Mouse (Mus musculus): Measurements from ENCODE around the gene Klhl29.
"Not testable (repeated sequence)": the region's sequence is repeated elsewhere in the genome, so short reads cannot be mapped to it uniquely, and the experiment has no call there.

Gene Klhl29

DNA sequence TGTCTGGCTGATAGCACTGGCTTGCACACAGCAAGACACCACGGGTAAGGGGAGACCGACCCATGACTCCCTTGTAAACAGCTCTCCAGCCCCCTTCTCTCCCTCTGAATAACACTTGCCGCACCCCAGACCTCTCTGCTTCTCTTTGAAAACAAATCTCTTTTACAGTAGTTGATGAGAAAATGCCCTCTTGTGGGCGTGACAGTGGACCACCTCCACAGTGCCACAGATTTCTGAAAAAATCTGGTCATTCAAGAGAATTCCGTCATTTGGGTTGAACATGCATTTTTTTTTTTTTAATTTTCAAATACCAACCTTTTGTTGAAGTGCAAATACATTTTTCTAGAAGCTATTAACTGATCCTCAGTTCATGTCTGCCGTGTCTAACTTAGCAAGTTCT lies 17.0 kb downstream of the Klhl29 start:
- in situ Hi-C loops (cut with MseI, MboI): no loop called here

DNA sequence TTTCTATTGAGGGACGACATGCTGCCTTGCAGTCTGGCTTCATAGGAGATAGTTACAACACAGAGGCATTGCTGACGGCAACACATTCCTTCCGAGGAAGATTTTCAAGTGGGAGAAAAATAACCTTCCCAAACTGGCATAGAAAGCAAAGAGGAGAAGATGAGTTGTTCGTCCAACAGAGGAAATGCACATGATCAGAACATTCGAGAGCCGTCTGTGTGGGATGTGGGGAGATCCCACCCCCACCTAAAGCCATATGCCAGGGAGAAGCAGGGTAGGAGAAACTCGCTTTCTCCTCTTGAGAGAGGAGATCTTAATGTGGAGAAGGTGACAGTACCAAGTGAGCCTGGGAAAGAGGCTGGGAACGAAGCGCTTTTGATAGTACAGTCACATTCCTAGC lies 22.1 kb downstream of the Klhl29 start:
- in situ Hi-C loops (cut with MseI, MboI): no loop called here

DNA sequence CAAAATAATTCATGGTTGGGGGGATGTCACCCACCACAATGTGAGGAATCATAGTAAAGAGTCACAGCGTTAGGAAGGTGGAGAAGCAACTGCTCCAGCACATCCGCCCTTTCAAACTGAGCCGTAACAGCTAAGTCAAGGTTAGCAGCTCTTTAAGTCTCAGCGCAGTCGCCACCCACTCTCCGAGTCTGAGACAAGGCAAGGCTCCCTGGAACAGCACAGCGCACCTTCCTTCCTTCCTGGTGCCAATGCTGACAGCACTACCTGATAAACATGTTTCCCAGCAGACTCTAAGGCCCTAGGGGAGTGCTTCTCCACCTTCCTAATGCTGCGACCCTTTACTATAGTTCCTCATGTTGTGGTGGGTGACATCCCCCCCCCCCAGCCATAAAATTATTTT lies 22.7 kb downstream of the Klhl29 start:
- in situ Hi-C loops (cut with MseI, MboI): no loop called here

DNA sequence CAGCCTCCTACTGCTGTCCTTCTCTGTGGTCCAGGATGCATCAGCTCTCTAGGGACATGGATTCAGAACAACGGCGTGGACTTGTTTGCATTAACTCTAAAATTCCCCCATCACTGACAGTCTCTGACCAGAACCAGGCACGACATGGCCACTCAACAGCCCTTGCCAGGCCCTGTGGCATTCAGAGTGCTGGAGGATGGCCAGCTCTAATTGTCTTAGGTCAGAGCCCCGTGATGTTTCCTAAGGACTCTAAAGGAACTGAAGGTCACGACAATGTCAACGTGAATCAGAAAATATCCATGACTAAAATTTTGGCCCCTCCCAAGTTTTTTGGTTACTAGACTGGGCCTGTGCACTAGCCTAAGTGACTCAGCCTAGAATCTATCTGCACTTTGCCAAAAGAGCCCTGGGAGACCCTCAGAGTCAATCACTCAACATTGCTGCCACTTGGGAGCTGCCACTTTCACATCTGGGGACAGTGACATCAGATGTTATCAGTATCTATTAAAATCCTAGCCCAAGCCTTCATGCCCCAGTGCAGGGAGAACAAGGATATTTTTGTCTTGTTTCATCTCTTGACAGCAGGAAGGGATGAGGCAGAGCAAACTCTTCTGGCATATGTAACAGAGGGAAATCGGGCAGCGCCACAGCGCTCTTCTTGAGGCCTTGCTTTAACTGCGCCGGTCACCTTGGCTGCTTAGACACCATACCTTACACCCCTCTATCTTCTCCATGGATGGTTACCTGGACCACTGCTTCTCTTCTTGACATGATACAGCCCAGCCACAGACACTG lies 24.8 kb downstream of the Klhl29 start:
- in situ Hi-C loops (cut with MseI, MboI): no loop called here

DNA sequence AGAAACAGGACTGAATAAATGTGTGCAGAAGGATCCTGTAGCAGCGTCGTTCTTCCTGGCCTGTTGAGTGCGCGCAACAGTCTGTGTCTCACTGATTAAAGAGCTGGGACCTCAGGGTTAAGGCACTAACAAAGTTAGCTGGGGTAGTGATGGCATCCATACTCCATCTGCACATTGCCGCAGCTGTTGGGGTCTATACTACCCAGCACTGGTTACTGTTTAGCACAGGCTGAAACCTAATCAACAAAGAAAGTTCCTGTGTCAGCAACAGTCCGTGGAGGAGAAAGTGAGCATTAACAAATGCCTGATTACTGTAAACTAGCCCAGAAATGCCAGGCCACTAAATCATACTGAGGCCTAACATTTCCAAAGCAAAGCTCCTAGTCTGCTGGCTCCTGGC lies 30.4 kb downstream of the Klhl29 start:
- in situ Hi-C loops (cut with MseI, MboI): no loop called here

DNA sequence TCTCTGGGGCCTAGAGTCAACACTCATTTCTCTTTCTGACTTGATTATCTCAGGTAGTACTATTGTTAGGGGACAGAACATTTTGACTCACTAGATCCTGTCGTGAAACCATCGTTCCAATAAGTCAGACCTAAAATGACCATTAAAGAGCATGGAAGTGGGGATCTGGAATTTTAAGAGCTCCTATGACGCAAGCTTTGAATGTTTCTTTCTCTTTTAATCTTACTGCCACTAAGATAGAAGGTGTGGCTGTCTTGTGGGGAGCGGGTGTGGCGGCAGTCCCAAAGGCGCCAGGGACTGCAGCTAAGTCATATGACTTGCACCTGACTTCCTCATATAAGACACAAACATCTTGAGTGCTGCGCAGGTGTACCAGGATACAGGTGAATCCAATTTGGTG lies 31.0 kb downstream of the Klhl29 start:
- in situ Hi-C loops (cut with MseI, MboI): not testable (repeated sequence)

DNA sequence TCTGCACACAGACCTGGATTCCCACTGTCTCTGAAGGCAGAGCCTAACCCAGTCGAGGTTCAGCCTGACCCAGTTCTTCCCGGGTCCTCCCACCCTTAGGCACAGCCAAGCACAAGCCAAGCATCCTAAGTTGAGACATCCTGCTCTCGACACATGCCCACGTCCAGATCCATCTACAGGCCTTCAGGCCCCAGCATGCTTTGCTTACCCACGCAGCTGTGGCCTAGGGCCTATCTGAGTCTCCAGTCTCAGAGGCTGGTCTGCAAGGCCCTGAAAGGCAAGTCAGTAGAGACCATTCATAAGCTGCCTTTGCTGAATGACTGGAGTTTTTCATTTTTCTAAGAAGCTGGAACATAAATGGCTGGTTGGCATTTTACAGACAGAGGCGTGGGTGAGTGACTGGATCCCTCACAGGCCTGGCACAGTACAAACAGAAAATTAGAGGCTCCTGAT lies 35.3 kb downstream of the Klhl29 start:
- in situ Hi-C loops (cut with MseI, MboI): no loop called here

DNA sequence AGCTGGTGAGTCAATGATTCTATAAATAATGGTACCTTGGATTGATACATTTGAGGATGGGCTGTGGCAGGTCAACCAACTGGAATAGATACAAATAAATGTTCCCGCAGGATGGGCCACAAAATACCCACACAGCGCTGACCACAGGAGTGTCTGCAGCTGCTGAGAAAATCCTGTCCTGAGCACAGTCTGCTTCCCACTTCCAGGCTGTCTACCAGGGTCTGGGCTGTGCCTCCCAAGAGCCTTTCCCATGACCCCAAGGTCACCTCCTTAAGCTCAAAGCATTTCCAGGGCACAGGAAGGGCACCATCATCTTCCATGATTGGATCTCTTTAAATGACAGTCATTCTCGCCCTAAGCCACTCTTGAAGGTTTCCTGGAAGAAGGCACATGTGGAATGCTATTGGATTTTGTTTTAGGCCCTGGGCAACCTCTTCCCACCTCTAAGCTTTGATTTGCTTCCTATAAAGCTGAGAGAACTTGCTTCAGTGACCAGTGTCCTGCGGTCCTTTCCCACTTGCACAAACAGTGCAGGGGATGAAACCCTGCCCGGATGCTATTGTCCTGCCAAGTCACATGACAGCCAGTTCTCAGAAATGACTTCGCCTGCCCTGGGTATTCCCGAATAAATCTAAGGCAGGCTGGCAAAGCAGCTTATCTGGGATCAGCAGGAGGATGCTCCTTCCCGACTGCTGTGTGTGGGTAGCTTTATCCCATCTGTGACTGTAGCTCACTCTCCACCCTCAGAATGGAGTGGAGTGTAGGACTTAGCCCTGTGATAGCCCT lies 38.4 kb downstream of the Klhl29 start:
- in situ Hi-C loops (cut with MseI, MboI): no loop called here

DNA sequence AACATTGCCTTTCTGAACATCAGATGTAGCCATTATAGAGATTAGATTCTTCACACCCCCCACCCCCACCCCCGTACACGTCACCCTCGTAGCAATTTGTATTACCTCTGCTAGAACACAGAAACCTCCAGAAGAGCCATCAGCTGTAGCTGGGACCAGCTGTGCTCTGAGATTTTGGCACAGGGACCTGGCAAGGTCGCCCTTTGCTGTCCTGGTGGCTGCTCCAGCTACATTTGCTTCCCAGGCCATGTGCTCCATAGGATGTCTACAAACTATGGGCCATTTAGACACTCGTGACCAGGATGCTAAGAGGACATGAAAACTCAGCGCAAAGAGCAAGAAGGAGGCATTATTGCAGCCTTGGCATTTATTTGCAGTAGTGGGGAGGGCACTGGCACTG lies 39.2 kb downstream of the Klhl29 start:
- in situ Hi-C loops (cut with MseI, MboI): no loop called here

DNA sequence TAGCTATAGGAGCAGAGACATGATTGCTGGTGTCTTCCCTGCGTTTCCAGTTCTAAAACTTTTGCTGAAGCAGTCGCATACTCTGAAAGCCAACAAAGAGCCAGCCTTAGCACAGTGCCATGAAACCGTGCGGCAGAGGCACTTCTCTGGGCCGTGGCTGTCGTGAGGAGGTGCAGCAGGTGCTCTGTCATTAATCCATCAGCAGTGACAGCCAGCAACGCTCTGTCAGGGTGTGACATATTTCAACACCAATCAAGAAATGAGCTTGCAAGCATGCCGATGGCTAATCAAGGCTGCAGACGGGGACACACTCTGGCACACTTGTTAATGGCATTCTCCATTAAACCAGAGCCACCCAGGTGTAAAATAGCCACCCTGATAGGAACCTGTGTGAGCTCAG lies 40.5 kb downstream of the Klhl29 start:
- in situ Hi-C loops (cut with MseI, MboI): no loop called here

DNA sequence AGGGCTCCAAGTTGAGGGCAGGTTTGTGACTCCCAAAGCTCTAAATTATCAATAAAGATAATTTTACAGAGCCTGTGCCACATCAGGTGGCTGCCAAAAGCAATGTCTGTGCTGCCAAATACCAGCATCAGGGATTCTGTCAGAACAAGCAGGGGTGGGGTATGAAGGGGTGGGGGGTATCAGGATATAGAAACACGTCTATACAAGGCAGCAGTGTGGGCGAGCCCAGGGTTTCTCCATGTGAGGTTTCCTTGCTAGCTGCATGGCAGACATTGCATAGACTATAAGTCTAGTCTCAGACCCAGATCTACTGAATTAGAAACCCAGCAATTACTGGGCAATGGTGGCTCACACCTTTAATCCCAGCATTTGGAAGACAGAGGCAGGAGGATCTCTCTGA lies 41.3 kb downstream of the Klhl29 start:
- in situ Hi-C loops (cut with MseI, MboI): no loop called here

DNA sequence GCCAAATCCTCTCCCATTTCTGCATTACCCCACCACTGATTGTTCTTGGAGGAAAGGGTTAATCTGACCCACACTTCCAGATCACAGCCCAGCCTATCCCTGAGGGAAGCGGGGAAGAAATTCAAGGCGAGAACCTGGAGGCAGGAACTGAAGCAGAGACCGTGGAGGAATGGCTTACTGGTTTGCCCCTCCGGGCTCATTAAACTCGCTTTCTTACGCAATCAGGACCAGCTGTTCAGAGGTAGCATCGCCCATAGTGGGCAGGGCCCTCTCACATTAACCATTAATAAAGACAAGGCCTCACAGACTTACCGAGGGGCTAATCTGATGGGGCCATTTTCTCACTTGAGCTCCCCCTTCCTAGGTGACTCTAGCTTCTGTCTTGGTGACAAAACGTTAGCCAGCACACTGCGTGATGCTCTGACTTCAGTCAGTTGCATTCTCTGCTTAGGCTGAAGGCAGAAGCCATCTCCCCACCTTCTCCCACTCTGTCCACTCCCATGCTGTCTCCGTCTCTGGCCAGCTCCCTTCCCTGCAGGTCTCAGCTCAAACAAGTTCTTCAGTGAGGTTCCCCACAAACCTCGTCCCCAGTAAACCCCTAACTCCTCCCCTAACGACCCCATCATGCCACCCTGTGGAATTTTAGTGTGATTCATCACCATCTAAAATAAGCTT lies 43.5 kb downstream of the Klhl29 start:
- in situ Hi-C loops (cut with MseI, MboI): no loop called here

DNA sequence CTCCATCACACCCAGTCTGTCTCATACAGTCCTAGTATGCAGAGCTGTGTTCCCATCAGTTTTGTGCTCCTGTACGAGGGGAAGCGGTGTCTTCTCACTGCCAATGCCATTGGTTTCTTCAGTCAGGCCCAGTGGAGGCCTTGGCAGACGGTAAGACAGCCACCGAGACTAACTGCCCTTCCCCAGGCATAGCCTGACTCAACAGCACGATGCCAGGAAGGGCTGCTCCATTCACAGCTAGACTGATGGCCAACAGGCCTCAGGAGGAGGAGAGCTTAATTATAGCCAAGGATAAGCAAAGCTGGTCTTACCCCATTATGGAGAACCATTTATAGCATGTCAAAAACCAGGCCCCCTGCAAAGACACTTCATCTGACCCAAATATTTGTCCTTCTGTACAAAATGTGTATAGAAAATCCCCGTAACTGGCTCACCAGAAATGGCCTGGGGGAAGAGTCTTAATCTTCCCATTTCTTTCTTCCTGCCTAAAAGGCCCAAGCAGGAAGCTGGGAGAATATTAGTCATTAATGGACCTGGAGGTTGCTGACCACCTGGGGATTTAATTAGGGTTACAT lies 44.9 kb downstream of the Klhl29 start:
- in situ Hi-C loops (cut with MseI, MboI): no loop called here

DNA sequence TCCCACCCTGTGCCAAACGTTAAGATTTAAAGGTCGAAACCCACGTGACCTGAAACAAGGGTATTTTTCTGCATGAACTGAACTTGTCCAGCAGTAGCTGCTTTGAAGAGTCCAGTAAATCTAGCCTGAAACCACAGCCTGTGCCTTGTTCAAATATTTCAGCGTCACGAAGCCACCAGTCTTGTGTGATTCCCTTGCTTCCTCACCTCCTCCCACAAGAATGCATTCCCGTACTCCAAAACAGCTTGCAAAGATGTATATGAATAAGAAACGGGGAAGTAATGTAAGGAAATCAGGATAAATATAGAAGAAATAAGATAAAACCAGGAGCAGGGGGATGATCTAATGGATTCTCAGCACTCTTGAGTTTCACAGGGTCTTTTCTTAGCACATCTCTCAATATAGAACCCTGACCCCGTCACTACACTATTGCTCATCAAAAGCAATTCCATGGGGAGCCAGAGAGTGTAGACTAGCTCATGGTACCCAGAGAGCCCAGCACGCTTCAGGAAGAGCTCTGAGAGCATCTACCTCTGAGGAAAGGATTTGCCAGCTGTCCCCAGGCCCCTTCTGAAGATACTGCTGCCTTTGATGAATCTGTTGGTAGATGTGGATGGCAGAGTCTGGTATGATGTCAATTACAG lies 52.9 kb downstream of the Klhl29 start:
- in situ Hi-C loops (cut with MseI, MboI): no loop called here

DNA sequence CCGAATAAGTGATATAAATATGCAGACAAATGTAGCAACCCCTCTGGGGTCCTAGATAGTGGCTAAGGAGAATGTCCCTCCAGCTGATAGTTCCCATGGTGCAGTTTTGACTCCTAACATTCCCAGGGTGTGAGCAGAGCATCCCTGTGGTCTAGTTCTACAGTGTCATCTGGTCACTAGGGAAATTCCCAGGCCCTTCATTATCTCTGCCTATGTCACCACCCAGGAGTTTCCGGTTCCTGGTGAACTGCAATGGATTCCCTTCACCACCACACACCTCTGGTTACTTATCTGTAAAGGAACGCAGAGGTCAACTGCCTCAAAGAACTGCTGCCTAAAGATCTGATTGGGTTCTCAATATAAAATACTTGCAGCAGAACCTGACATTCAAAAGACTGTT lies 54.5 kb downstream of the Klhl29 start:
- in situ Hi-C loops (cut with MseI, MboI): no loop called here

DNA sequence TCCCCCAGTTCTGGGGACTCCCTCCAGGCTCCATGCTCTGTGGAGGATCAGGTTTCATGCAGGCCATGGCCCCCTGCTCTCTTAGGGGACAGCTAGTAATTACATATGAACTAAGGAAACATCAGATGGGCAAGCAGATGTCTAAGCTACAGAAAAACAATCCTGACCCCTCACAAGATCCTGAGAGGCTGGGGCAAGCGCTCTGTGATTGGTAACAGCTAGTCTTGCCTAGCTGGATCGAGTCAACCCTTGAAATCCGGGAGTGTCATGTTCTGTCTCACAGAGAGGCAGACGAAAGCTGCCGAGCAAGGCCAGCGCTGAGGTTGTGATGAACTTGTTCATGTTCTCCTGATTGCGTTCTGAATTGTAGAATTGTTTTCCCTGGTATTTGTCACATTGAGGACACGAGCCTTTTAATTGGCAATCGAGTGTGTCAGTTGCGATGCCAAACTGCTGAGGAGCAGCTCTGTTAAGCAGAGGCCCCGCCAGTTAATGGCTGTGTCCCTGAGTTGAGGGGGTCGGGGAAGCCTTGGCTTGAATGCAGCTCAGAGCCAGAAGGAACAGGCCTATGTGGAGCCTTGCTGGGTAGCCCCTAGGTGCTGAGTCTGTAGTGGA lies 56.0 kb downstream of the Klhl29 start:
- in situ Hi-C loops (cut with MseI, MboI): no loop called here

DNA sequence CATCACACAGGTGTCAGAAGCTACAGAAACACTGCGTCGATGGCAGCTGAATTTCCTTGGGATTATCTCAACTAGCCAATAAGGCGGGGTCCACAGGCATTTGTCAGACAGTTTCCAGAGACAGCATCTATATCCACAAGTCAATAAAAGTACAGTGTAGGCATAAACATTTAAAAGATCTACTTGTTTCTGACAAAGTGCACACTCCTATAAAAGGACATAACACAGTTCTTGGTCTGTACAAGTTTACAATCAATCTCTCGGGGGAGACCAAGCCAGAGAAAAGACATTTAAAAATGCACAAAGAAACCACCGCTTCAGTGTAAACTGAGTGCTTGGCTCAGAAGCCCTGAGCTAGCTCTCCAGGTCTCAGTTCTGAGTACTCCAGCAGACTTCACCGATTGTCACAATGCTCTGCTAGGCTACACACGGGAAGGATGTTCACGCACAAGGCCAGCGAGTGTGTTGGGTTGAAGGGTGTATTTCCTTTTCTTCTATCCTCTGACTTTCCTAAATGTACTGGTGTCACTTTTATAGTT lies 59.4 kb downstream of the Klhl29 start:
- in situ Hi-C loops (cut with MseI, MboI): no loop called here

DNA sequence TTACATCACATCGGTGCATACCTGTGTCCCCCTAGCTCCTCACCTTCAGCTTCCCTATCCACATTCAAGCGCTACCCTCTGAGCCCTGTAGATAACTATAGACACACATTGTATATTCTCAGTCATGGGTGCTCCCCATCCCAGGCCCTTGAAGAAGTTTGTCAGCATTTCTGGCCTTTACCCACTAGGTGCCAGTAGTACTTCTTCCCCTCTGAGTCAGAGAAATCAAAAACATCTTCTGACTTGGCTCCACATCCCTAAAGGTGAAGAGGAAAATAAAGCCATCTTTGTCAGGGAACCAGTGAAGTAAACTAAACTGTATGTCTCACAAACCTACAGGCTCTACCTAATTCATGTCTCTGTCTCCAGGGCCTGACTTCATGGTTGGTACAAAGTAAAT lies 67.6 kb downstream of the Klhl29 start:
- in situ Hi-C loops (cut with MseI, MboI): no loop called here

DNA sequence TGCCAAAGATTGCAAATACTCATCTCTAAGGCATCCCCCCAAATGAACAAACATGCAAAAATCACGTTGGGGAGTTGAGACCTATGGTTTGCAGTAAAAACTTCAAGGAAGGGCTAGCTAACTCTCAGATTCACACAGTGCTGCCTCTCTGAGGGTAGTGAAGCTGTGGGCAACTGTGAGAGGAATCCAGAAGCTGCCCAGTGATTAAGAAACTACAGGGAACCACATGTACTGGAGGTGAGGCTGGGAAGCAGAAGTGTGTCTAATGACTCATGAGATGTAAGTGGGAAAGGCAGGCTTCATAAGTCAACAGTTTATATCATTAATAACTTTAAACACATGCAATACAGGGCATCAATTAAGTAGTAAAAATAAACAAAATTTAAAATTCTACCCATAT lies 70.0 kb downstream of the Klhl29 start:
- in situ Hi-C loops (cut with MseI, MboI): no loop called here

DNA sequence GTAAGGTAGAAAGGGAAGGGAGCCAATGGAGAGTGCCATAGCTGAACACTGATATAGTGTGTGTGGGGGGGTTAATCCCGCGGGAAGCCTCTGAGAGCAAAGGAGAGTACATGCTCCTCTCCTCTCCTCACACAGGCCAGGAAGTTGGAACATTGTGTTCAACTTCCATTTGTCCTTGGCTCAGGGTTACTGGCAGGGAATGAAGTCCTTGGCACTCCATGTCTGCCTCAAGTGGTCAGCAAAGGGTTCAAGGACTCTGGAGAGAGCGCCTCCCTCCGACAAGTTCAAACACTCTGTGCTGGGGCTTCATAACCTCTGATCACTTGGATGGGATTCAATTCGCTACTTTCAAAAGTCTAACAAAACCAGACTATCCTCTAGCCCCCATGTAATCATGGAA lies 71.6 kb downstream of the Klhl29 start:
- in situ Hi-C loops (cut with MseI, MboI): no loop called here

DNA sequence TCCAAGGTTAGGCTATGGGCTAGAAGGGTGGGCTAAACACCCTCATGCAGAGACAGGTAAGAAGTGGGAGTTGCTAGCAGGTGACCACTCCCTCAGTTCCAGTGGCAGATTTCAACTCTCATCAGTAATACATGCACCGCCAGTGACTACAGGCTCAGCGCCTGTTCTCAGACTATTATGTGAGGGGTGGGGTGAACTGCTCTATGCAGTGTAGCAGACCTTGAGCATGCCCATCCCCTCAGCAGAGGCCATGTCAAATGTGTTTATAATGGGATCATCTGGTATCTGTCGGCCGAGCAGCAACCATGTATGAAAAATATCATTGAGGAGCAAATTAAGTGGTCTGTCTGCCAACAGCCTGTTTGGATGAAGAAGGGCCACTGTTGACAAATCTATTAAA lies 72.4 kb downstream of the Klhl29 start:
- in situ Hi-C loops (cut with MseI, MboI): no loop called here

Measured in mouse trophoblast stem cell (cell line).